Mouse (Mus musculus): ENCODE results near the gene Hoxb5. TPM values are rescaled to one million over a fixed set of nuclear protein-coding genes. Genes with fewer than 3 reads are reported as not detected.
A peak's percentile ranks its signal among the peaks of the same experiment; 100 is the strongest.

Gene Hoxb5
- polyA plus RNA-seq, 1 experiment from 2014 or later, result 5.5 TPM

GRCm38 (mm10) chr11:96352691-96353521, 49.8 kb downstream of the Hoxb5 start:
- WGBS, result under 1% methylated on average over 75 of the region's 75 CpGs
- Histone ChIP-seq H3K36me3 (no peaks in the 10 kb centered on the region), H3K4me1 (peaks cover 30% of the 10 kb centered on the region), H3K9ac (peak overlapping the region; percentile 82), H3K4me3 (peak overlapping the region; percentile 55), H3K4me2 (peak overlapping the region; percentile 69), H3K9me3 (no peaks in the 10 kb centered on the region), H3K27me3 (replicated peaks) (peaks cover 95% of the 10 kb centered on the region), H3K27ac (replicated peaks) (peak overlapping the region; percentile 82)
- ATAC-seq (ENCODE audit: extremely low read depth, insufficient number of reproducible peaks, low FRiP score, low TSS enrichment), result no peak

GRCm38 (mm10) chr11:96353522-96353841, 50.3 kb downstream of the Hoxb5 start:
- 3% methylated on average over 14 of the region's 14 CpGs for WGBS
- Histone ChIP-seq H3K9ac (peak overlapping the region; percentile 82), H3K36me3 (no peaks in the 10 kb centered on the region), H3K27me3 (replicated peaks) (peaks cover 94% of the 10 kb centered on the region), H3K9me3 (no peaks in the 10 kb centered on the region), H3K4me3 (peak overlapping the region; percentile 55), H3K27ac (replicated peaks) (peak overlapping the region; percentile 82), H3K4me1 (peaks cover 25% of the 10 kb centered on the region), H3K4me2 (peak overlapping the region; percentile 69)
- ATAC-seq (ENCODE audit: extremely low read depth, insufficient number of reproducible peaks, low FRiP score, low TSS enrichment), result no peak

GRCm38 (mm10) chr11:96353939-96354338, 50.8 kb downstream of the Hoxb5 start:
- peaks cover 94% of the 10 kb centered on the region for H3K27me3 ChIP-seq (replicated peaks)
- H3K9ac ChIP-seq, result peak overlapping the region; percentile 78
- 19% methylated on average over 8 of the region's 8 CpGs for WGBS

GRCm38 (mm10) chr11:96354376-96354775, 51.2 kb downstream of the Hoxb5 start:
- Histone ChIP-seq H3K9ac (peak overlapping the region; percentile 78), H3K27me3 (replicated peaks) (peaks cover 92% of the 10 kb centered on the region), H3K36me3 (no peaks in the 10 kb centered on the region), H3K9me3 (no peaks in the 10 kb centered on the region), H3K4me1 (peaks cover 20% of the 10 kb centered on the region; the same call in 1 of the 2 replicates), H3K27ac (replicated peaks) (peak overlapping the region; percentile 69), H3K4me3 (peak overlapping the region; percentile 55), H3K4me2 (peak overlapping the region; percentile 69)
- WGBS, result 2% methylated on average over 25 of the region's 25 CpGs
- ATAC-seq (ENCODE audit: extremely low read depth, insufficient number of reproducible peaks, low FRiP score, low TSS enrichment), result no peak

More at GRCm38 (mm10) chr11:96353939-96354338, 50.8 kb downstream of the Hoxb5 start:
- H3K4me1 ChIP-seq, result peaks cover 23% of the 10 kb centered on the region
- H3K9me3 ChIP-seq, result no peaks in the 10 kb centered on the region
- H3K4me2 ChIP-seq, result peak overlapping the region; percentile 69
- peak overlapping the region; percentile 55 for H3K4me3 ChIP-seq
- ATAC-seq (ENCODE audit: extremely low read depth, insufficient number of reproducible peaks, low FRiP score, low TSS enrichment), result no peak
- H3K36me3 ChIP-seq, result no peaks in the 10 kb centered on the region
- peak overlapping the region; percentile 69 for H3K27ac ChIP-seq (replicated peaks)

- peaks cover 20% of the 10 kb centered on the region; the same call in 1 of the 2 replicates for H3K4me1 ChIP-seq
- H3K4me2 ChIP-seq, result peak overlapping the region; percentile 69
- no peaks in the 10 kb centered on the region for H3K36me3 ChIP-seq
- ATAC-seq (ENCODE audit: extremely low read depth, insufficient number of reproducible peaks, low FRiP score, low TSS enrichment), result no peak
- peak overlapping the region; percentile 69 for H3K27ac ChIP-seq (replicated peaks)
- H3K27me3 ChIP-seq (replicated peaks), result peaks cover 92% of the 10 kb centered on the region
- no peaks in the 10 kb centered on the region for H3K9me3 ChIP-seq
- H3K4me3 ChIP-seq, result peak overlapping the region; percentile 55
- peak overlapping the region; percentile 78 for H3K9ac ChIP-seq
- 9% methylated on average over 9 of the region's 9 CpGs for WGBS
Measured at GRCm38 (mm10) chr11:96354801-96355311, 51.7 kb downstream of the Hoxb5 start.

MicroRNAs within 50 kb of the gene (microRNA counts, 519-probe panel; counts per million panel counts)
- 3,787 counts per million, percentile 73 among the panel's probes with 10 or more counts for microRNA mmu-miR-10a
- 209 counts per million, percentile 61 among the panel's probes with 10 or more counts for microRNA mmu-miR-196a

Small RNAs within 50 kb of the gene (microRNA-seq; reads per million reads assigned to microRNA genes)
- gene Mir10a, result 4,879 reads per million, percentile 92 among the genes with 10 or more reads in this experiment
- gene Mir196a-1, result 1.0 reads per million

Other genes starting within 250 kb of the Hoxb5 start
- 31.5 and 33.1 TPM in 2 replicates for gene Ube2z, start 237.9 kb upstream of the Hoxb5 start, polyA plus RNA-seq (2015; fragmentation: Nextera tagmentation; extraction: Ambion mirVana)
- gene Atp5g1, start 227.7 kb upstream of the Hoxb5 start, polyA plus RNA-seq (2015; fragmentation: Nextera tagmentation; extraction: Ambion mirVana), result 1,502 and 1,689 TPM in 2 replicates
- not detected in 2 replicates for gene Calcoco2, start 191.4 kb upstream of the Hoxb5 start, polyA plus RNA-seq (2015; fragmentation: Nextera tagmentation; extraction: Ambion mirVana)
- not detected in 2 replicates for gene Ttll6, start 169.6 kb upstream of the Hoxb5 start, polyA plus RNA-seq (2015; fragmentation: Nextera tagmentation; extraction: Ambion mirVana)
- gene Hoxb13, start 109.0 kb upstream of the Hoxb5 start, polyA plus RNA-seq (2015; fragmentation: Nextera tagmentation; extraction: Ambion mirVana), result not detected in 2 replicates
- 0.06 TPM in 1 of 2 replicates, not detected in the other for gene Hoxb9, start 31.9 kb upstream of the Hoxb5 start, polyA plus RNA-seq (2015; fragmentation: Nextera tagmentation; extraction: Ambion mirVana)
- not detected in 2 replicates for gene Hoxb8, start 21.4 kb upstream of the Hoxb5 start, polyA plus RNA-seq (2015; fragmentation: Nextera tagmentation; extraction: Ambion mirVana)
- 0.11 and 0.25 TPM in 2 replicates for gene Hoxb7, start 16.7 kb upstream of the Hoxb5 start, polyA plus RNA-seq (2015; fragmentation: Nextera tagmentation; extraction: Ambion mirVana)
- 1.4 and 2.0 TPM in 2 replicates for gene Hoxb6, start 10.9 kb upstream of the Hoxb5 start, polyA plus RNA-seq (2015; fragmentation: Nextera tagmentation; extraction: Ambion mirVana)
- gene Hoxb4, start 14.9 kb downstream of the Hoxb5 start, polyA plus RNA-seq (2015; fragmentation: Nextera tagmentation; extraction: Ambion mirVana), result 0.43 and 0.59 TPM in 2 replicates
- gene Hoxb3, start 20.0 kb downstream of the Hoxb5 start, polyA plus RNA-seq (2015; fragmentation: Nextera tagmentation; extraction: Ambion mirVana), result 0.31 and 1.1 TPM in 2 replicates
- 3.6 and 5.9 TPM in 2 replicates for gene Hoxb2, start 47.2 kb downstream of the Hoxb5 start, polyA plus RNA-seq (2015; fragmentation: Nextera tagmentation; extraction: Ambion mirVana)
- 0.17 and 0.18 TPM in 2 replicates for gene Hoxb1, start 62.4 kb downstream of the Hoxb5 start, polyA plus RNA-seq (2015; fragmentation: Nextera tagmentation; extraction: Ambion mirVana)
- 0.33 and 1.1 TPM in 2 replicates for gene Skap1, start 161.3 kb downstream of the Hoxb5 start, polyA plus RNA-seq (2015; fragmentation: Nextera tagmentation; extraction: Ambion mirVana)